Mouse (Mus musculus) stomach, postnatal 0 days (tissue): ENCODE results near the gene Ccdc62. TPM values are rescaled to one million over a fixed set of nuclear protein-coding genes. Genes with fewer than 3 reads are reported as not detected.

ENCODE experiments used
- ATAC-seq: fragments of 200-750 bp; cut with Nextera tagmentation; 2 replicates; pipeline ENCODE4 v1.8.0; 2017; ENCODE audit not compliant: low FRiP score, low TSS enrichment
- DNase-seq: peaks from one replicate; pipeline ENCODE4 v3.0.0-alpha.2; 2016; ENCODE audit warnings: low spot score
- H3K27ac ChIP-seq: fragments of 300-500 bp; sonication (generic); replicated peaks from 2 replicates; pipeline ENCODE4 v1.5.1; 2014; ENCODE audit warnings: mild to moderate bottlenecking, control low read depth
- H3K27me3 ChIP-seq: fragments of 300-500 bp; sonication (generic); 2 replicates; pipeline ENCODE4 v1.6.1; 2014; ENCODE audit warnings: low read length; ENCODE audit not compliant: control insufficient read depth, insufficient read depth
- H3K36me3 ChIP-seq: fragments of 300-500 bp; sonication (generic); 2 replicates; pipeline ENCODE4 v1.6.1; 2014; ENCODE audit warnings: low read length, mixed read lengths; ENCODE audit not compliant: control insufficient read depth, insufficient read depth
- H3K4me1 ChIP-seq: fragments of 300-500 bp; sonication (generic); replicated peaks from 2 replicates; pipeline ENCODE4 v1.6.1; 2014; ENCODE audit warnings: antibody characterized with exemption; ENCODE audit not compliant: control insufficient read depth, insufficient read depth
- H3K4me2 ChIP-seq: fragments of 300-500 bp; sonication (generic); replicated peaks from 2 replicates; pipeline ENCODE4 v1.6.1; 2014; ENCODE audit warnings: low read depth, mild to moderate bottlenecking, control low read depth, moderate library complexity
- H3K4me3 ChIP-seq: fragments of 300-500 bp; sonication (generic); 2 replicates; pipeline ENCODE4 v1.5.1; 2014; ENCODE audit warnings: low read depth, low read length, control low read depth
- H3K9ac ChIP-seq: fragments of 300-500 bp; sonication (generic); 2 replicates; pipeline ENCODE4 v1.6.1; 2014; ENCODE audit warnings: mild to moderate bottlenecking, low read length, control low read depth, mixed read lengths
- H3K9me3 ChIP-seq: fragments of 300-500 bp; sonication (generic); 2 replicates; pipeline ENCODE4 v1.6.1; 2016; ENCODE audit warnings: low read length; ENCODE audit not compliant: control insufficient read depth
- CTCF ChIP-seq: IDR thresholded peaks from 2 replicates; pipeline ENCODE4 v1.5.1; 2016; ENCODE audit warnings: antibody characterized with exemption, low read depth, mild to moderate bottlenecking, moderate library complexity
- EP300 ChIP-seq: optimal IDR thresholded peaks from 2 replicates; pipeline ENCODE3; 2016; ENCODE audit warnings: antibody characterized with exemption
- WGBS: fragments of 180-500 bp; shearing (Covaris S2); extraction: QIAGEN DNeasy Blood & Tissue Kit; methylation state at CpG from one replicate; pipeline ENCODE4 v1.1.7; 2014; 5-methylcytosine and 5-hydroxymethylcytosine counted together
- polyA plus RNA-seq: library from polyadenylated mRNA; unstranded; fragments of >200 nt; fragmentation: Nextera tagmentation; extraction: Ambion mirVana; gene quantifications from 2 replicates; pipeline ENCODE4 v1.2.1, GENCODE M21; 2015

Ccdc62 gene
- polyA plus RNA-seq, 1 experiment from 2014 or later, result 5.4 TPM

GRCm38 (mm10) chr5:123890987-123891386, 39.5 kb upstream of the Ccdc62 start:
- Histone ChIP-seq H3K4me1 (no peaks in the 10 kb centered on the region), H3K4me3 (no peak overlapping the region), H3K27me3 (no peaks in the 10 kb centered on the region), H3K9ac (no peak overlapping the region), H3K36me3 (no peaks in the 10 kb centered on the region), H3K9me3 (no peaks in the 10 kb centered on the region), H3K27ac (no peak overlapping the region), H3K4me2 (no peak overlapping the region)
- 80% methylated on average over 5 of the region's 5 CpGs for WGBS
- DNase-seq (no peak), ATAC-seq (no peak)
- no peak for TF ChIP-seq CTCF
- TF ChIP-seq EP300, result no peak

GRCm38 (mm10) chr5:123891669-123892068, 38.8 kb upstream of the Ccdc62 start:
- H3K36me3 ChIP-seq, result no peaks in the 10 kb centered on the region
- TF ChIP-seq CTCF (no peak), EP300 (no peak)
- no peaks in the 10 kb centered on the region for H3K9me3 ChIP-seq
- DNase-seq (peak; percentile 58), ATAC-seq (peak; percentile 70; the same call in 1 of the 2 replicates)
- H3K4me1 ChIP-seq, result no peaks in the 10 kb centered on the region
- no peaks in the 10 kb centered on the region for H3K27me3 ChIP-seq
- H3K4me3 ChIP-seq, result no peak overlapping the region
- no peak overlapping the region for H3K9ac ChIP-seq
- H3K27ac ChIP-seq, result no peak overlapping the region
- H3K4me2 ChIP-seq, result no peak overlapping the region
- 39% methylated on average over 6 of the region's 6 CpGs for WGBS

- H3K4me2 ChIP-seq, result no peak overlapping the region
- no peak for DNase-seq
- TF ChIP-seq EP300, result no peak
These were observed 37.0 kb upstream of the Ccdc62 start for GRCm38 (mm10) chr5:123893520-123893919.

GRCm38 (mm10) chr5:123896395-123896794, 34.1 kb upstream of the Ccdc62 start:
- peak; percentile 90 for TF ChIP-seq EP300
- no peak for TF ChIP-seq CTCF
- H3K9ac ChIP-seq, result no peak overlapping the region
- peak overlapping the region; percentile 56 for H3K27ac ChIP-seq
- no peak for DNase-seq
- no peak overlapping the region for H3K4me2 ChIP-seq
- H3K27me3 ChIP-seq, result no peaks in the 10 kb centered on the region
- no peak for ATAC-seq
- no peaks in the 10 kb centered on the region for H3K4me1 ChIP-seq
- whole genome bisulfite sequencing, result 65% methylated on average over 11 of the region's 11 CpGs
- no peaks in the 10 kb centered on the region for H3K9me3 ChIP-seq
- no peak overlapping the region for H3K4me3 ChIP-seq
- no peaks in the 10 kb centered on the region for H3K36me3 ChIP-seq

More at GRCm38 (mm10) chr5:123893520-123893919, 37.0 kb upstream of the Ccdc62 start:
- Histone ChIP-seq H3K27ac (no peak overlapping the region), H3K27me3 (no peaks in the 10 kb centered on the region), H3K9me3 (no peaks in the 10 kb centered on the region), H3K4me1 (no peaks in the 10 kb centered on the region), H3K9ac (no peak overlapping the region), H3K4me3 (no peak overlapping the region), H3K36me3 (no peaks in the 10 kb centered on the region)
- 80% methylated on average over 5 of the region's 5 CpGs for WGBS
- no peak for ATAC-seq

- Histone ChIP-seq H3K36me3 (no peaks in the 10 kb centered on the region), H3K4me1 (no peaks in the 10 kb centered on the region), H3K27ac (no peak overlapping the region), H3K9me3 (no peaks in the 10 kb centered on the region), H3K4me3 (no peak overlapping the region), H3K4me2 (no peak overlapping the region), H3K27me3 (no peaks in the 10 kb centered on the region), H3K9ac (no peak overlapping the region)
- ATAC-seq, result no peak
- DNase-seq, result no peak
- 76% methylated on average over 13 of the region's 13 CpGs for WGBS
- no peak for TF ChIP-seq EP300
- no peak for TF ChIP-seq CTCF
These were observed 33.1 kb upstream of the Ccdc62 start for GRCm38 (mm10) chr5:123897352-123897751.

- H3K4me3 ChIP-seq, result no peak overlapping the region
- 58% methylated on average over 11 of the region's 11 CpGs for WGBS
These were observed 26.3 kb upstream of the Ccdc62 start for GRCm38 (mm10) chr5:123904059-123904672.

More at GRCm38 (mm10) chr5:123904059-123904672, 26.3 kb upstream of the Ccdc62 start:
- DNase-seq (peak; percentile 24), ATAC-seq (no peak)
- Histone ChIP-seq H3K27ac (no peak overlapping the region), H3K4me2 (no peak overlapping the region), H3K4me1 (peaks cover 3% of the 10 kb centered on the region; the same call in 1 of the 2 replicates), H3K27me3 (no peaks in the 10 kb centered on the region), H3K36me3 (0 out of 2 replicates have a peak, but pooled peaks cover 3% of the 10 kb centered on the region), H3K9ac (no peak overlapping the region), H3K9me3 (no peaks in the 10 kb centered on the region)
- TF ChIP-seq CTCF (peak; percentile 58), EP300 (no peak)
